Mouse (Mus musculus): ENCODE measurements around the gene Gm853.

DNA sequence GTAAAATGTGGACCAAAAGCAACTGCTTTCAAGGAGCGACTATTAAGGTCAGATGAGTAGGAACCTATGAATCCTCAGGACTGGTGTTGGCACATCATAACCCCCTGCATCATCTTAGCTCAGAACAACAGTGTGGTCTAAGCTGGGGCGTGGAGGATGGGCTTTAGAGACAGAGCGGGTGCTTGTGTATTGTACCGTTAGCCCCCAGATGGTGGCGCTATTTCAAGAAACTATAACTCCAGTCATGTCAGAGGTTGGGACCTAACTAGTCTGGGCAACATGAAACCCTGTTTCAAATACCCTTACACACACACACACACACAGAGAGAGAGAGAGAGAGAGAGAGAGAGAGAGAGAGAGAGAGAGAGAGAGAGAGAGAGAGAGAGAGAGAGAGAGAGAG is 18.5 kb upstream of the Gm853 start:
- TF ChIP-seq CTCF (IDR thresholded peaks at IDR 0.05; ENCODE audit: control insufficient read depth, insufficient read depth, low read length), result peak; percentile 23; the same call in 1 of the 2 replicates
- TF ChIP-seq POLR2A (IDR thresholded peaks at IDR 0.05; ENCODE audit: borderline replicate concordance, control insufficient read depth, low read depth, low read length), result no peak

Measured in bone marrow, adult 2 months (tissue).